Comparison of ENCODE assay signal across 20 mouse cellular contexts in genomic region chr4:119398751-119399150, GRCm38 (mm10). TPM values are rescaled to one million over a fixed set of nuclear protein-coding genes. Genes with fewer than 3 reads are reported as not detected.
"Had no signal": no experiment of that assay in that cellular context is flagged by ENCODE, and none has a peak within 500 bp of the region (broad histone marks: within the 10 kb centered on the region; RNA-seq: fewer than 3 reads in every experiment).

No protein-coding gene starts in this region.

- DNase-seq: kidney, postnatal 10 days; kidney, postnatal 4 days; lung, postnatal 14 days; right cerebral cortex, postnatal 4 days; thymus, adult 2 months; thymus, postnatal 25 days had no signal

- H3K4me1 ChIP-seq: limb, embryonic 10.5 days; lung, embryonic 15.5 days; midbrain, embryonic 15.5 days; neural tube, embryonic 12.5 days; stomach, embryonic 15.5 days had no signal

- H3K4me3 ChIP-seq: layer of hippocampus, adult 2 months; limb, embryonic 10.5 days; lung, embryonic 15.5 days; megakaryocyte, embryonic 14.5 days; midbrain, embryonic 15.5 days; neural tube, embryonic 12.5 days; stomach, embryonic 15.5 days had no signal

- H3K27me3 ChIP-seq: lung, embryonic 15.5 days; midbrain, embryonic 15.5 days; stomach, embryonic 15.5 days had no signal

- H3K27ac ChIP-seq: layer of hippocampus, adult 2 months; limb, embryonic 10.5 days; lung, embryonic 15.5 days; macrophage; midbrain, embryonic 15.5 days; neural tube, embryonic 12.5 days; stomach, embryonic 15.5 days had no signal

RNA-seq across cellular contexts. Expression of gene Ccdc30, which starts 16.6 kb away (rescaled TPM):
- polyA plus RNA-seq: macrophage had no signal

RNA-seq across cellular contexts. Expression of gene Zmynd12, which starts 23.9 kb away (rescaled TPM):
- total RNA-seq: layer of hippocampus, postnatal 10 days; left cerebral cortex, postnatal 10 days; monocyte, adult 5-6 weeks; neutrophil, adult 5-6 weeks had no signal
- polyA plus RNA-seq: limb, embryonic 10.5 days; liver, embryonic 11.5 days; macrophage; midbrain, embryonic 11.5 days had no signal
